Mouse (Mus musculus): Measurements from ENCODE around the gene Iqcb1. TPM values are rescaled to one million over a fixed set of nuclear protein-coding genes. Genes with fewer than 3 reads are reported as not detected.
A peak's percentile ranks its signal among the peaks of the same experiment; 100 is the strongest.

The Iqcb1 gene
- polyA plus RNA-seq, 1 experiment from 2014 or later = 38.7 TPM

DNA sequence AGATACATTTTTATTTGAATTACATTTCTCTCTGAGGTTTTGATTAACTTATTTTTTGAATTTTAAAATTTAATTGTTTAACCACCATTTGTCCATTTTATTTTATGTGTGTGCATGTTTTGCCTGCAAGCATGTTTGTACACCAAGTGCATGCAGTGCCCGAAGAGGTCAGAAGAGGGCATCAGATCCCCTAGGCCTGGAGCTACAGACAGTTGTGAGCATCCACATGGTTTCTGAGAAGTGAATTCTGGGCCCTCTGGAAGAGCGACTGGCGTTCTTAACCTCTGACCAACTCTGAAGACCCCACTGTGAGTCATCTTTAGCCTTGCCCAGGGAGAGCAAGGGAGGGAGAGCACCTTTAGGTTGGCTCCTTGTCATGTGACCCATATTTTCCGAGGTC lies 56.7 kb downstream of the Iqcb1 start:
- Histone ChIP-seq H3K4me2 (replicated peaks; ENCODE audit: low read depth, low read length) (no peak overlapping the region), H3K27me3 (ENCODE audit: control insufficient read depth, insufficient read depth, low read length) (no peaks in the 10 kb centered on the region), H3K27ac (ENCODE audit: low read length) (no peak overlapping the region), H3K9me3 (ENCODE audit: control insufficient read depth, low read depth, low read length) (no peaks in the 10 kb centered on the region), H3K36me3 (ENCODE audit: control insufficient read depth, insufficient read depth, low read length) (peaks cover 25% of the 10 kb centered on the region), H3K4me1 (ENCODE audit: control insufficient read depth, insufficient read depth, low read length) (no peaks in the 10 kb centered on the region), H3K9ac (replicated peaks; ENCODE audit: low read depth, low read length) (no peak overlapping the region), H3K4me3 (ENCODE audit: low read depth, low read length) (no peak overlapping the region)
- WGBS = 85% methylated on average over 4 of the region's 4 CpGs
- ATAC-seq (ENCODE audit: insufficient number of reproducible peaks, insufficient read depth, low FRiP score, low read depth) = no peak

DNA sequence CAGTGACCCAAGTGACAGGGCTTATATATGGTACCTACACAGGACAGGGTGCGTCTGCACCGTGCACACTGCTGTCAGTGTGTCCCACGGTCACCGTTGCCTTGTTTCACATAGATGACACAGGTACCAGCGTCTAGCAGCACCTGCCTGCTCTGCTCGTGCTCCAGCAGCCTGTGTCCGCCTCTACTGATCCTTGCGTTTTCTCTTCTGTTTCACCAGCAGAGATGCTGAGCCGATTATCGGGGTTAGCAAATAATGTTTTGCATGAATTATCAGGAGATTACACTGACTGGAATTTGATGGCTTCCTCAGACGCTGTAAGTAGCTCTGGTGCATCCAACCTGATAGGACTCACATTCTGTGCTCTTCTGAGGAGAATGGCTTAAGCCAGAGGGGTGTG lies 57.7 kb downstream of the Iqcb1 start:
- peaks cover 32% of the 10 kb centered on the region for H3K36me3 ChIP-seq (ENCODE audit: control insufficient read depth, insufficient read depth, low read length)
- no peak overlapping the region for H3K27ac ChIP-seq (ENCODE audit: low read length)
- no peak for ATAC-seq (ENCODE audit: insufficient number of reproducible peaks, insufficient read depth, low FRiP score, low read depth)
- H3K9me3 ChIP-seq (ENCODE audit: control insufficient read depth, low read depth, low read length) = no peaks in the 10 kb centered on the region
- H3K4me2 ChIP-seq (replicated peaks; ENCODE audit: low read depth, low read length) = no peak overlapping the region
- WGBS = 96% methylated on average over 11 of the region's 11 CpGs
- no peak overlapping the region for H3K9ac ChIP-seq (replicated peaks; ENCODE audit: low read depth, low read length)
- H3K4me1 ChIP-seq (ENCODE audit: control insufficient read depth, insufficient read depth, low read length) = no peaks in the 10 kb centered on the region
- no peaks in the 10 kb centered on the region for H3K27me3 ChIP-seq (ENCODE audit: control insufficient read depth, insufficient read depth, low read length)
- H3K4me3 ChIP-seq (ENCODE audit: low read depth, low read length) = no peak overlapping the region

DNA sequence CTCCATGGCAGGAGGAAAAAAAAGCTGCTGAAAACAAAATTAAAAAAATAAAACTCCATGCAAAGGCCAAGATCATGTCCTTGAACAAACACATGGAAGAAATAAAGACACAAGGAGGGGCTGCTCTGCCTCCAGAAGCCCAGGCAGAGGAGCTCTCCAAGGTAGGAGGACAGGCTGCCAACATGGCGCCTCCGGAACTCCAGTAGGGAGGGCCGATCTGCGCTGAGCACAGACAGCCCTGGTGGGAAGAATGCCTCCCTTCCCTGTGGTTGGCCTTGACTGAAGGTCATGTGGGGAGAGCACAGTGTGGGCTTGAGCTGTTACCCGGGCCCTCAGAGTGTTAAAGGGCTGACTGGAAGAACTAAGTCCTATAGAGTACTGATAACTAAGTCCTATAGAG lies 59.4 kb downstream of the Iqcb1 start:
- ATAC-seq (ENCODE audit: insufficient number of reproducible peaks, insufficient read depth, low FRiP score, low read depth) = no peak
- Histone ChIP-seq H3K36me3 (ENCODE audit: control insufficient read depth, insufficient read depth, low read length) (peaks cover 46% of the 10 kb centered on the region), H3K4me1 (ENCODE audit: control insufficient read depth, insufficient read depth, low read length) (no peaks in the 10 kb centered on the region), H3K9me3 (ENCODE audit: control insufficient read depth, low read depth, low read length) (no peaks in the 10 kb centered on the region), H3K4me3 (ENCODE audit: low read depth, low read length) (no peak overlapping the region), H3K27me3 (ENCODE audit: control insufficient read depth, insufficient read depth, low read length) (no peaks in the 10 kb centered on the region), H3K27ac (ENCODE audit: low read length) (no peak overlapping the region), H3K4me2 (replicated peaks; ENCODE audit: low read depth, low read length) (no peak overlapping the region), H3K9ac (replicated peaks; ENCODE audit: low read depth, low read length) (no peak overlapping the region)
- WGBS = 79% methylated on average over 5 of the region's 5 CpGs

- Histone ChIP-seq H3K4me2 (replicated peaks; ENCODE audit: low read depth, low read length) (no peak overlapping the region), H3K36me3 (ENCODE audit: control insufficient read depth, insufficient read depth, low read length) (peaks cover 61% of the 10 kb centered on the region), H3K4me3 (ENCODE audit: low read depth, low read length) (no peak overlapping the region), H3K9ac (replicated peaks; ENCODE audit: low read depth, low read length) (no peak overlapping the region), H3K4me1 (ENCODE audit: control insufficient read depth, insufficient read depth, low read length) (no peaks in the 10 kb centered on the region), H3K27me3 (ENCODE audit: control insufficient read depth, insufficient read depth, low read length) (no peaks in the 10 kb centered on the region), H3K9me3 (ENCODE audit: control insufficient read depth, low read depth, low read length) (no peaks in the 10 kb centered on the region), H3K27ac (ENCODE audit: low read length) (no peak overlapping the region)
- WGBS = 89% methylated on average over 3 of the region's 3 CpGs
- peak; percentile 90; the same call in 1 of the 2 replicates for ATAC-seq (ENCODE audit: insufficient number of reproducible peaks, insufficient read depth, low FRiP score, low read depth)
These were observed 62.4 kb downstream of the Iqcb1 start for GRCm38 (mm10) chr16:36890559-36890958.

- 88% methylated on average over 4 of the region's 4 CpGs for WGBS
- Histone ChIP-seq H3K4me2 (replicated peaks; ENCODE audit: low read depth, low read length) (no peak overlapping the region), H3K36me3 (ENCODE audit: control insufficient read depth, insufficient read depth, low read length) (peaks cover 63% of the 10 kb centered on the region), H3K9me3 (ENCODE audit: control insufficient read depth, low read depth, low read length) (no peaks in the 10 kb centered on the region), H3K4me3 (ENCODE audit: low read depth, low read length) (no peak overlapping the region), H3K9ac (replicated peaks; ENCODE audit: low read depth, low read length) (no peak overlapping the region), H3K4me1 (ENCODE audit: control insufficient read depth, insufficient read depth, low read length) (no peaks in the 10 kb centered on the region), H3K27me3 (ENCODE audit: control insufficient read depth, insufficient read depth, low read length) (no peaks in the 10 kb centered on the region), H3K27ac (ENCODE audit: low read length) (no peak overlapping the region)
- no peak for ATAC-seq (ENCODE audit: insufficient number of reproducible peaks, insufficient read depth, low FRiP score, low read depth)
These were observed 63.2 kb downstream of the Iqcb1 start for GRCm38 (mm10) chr16:36891415-36891814.

DNA sequence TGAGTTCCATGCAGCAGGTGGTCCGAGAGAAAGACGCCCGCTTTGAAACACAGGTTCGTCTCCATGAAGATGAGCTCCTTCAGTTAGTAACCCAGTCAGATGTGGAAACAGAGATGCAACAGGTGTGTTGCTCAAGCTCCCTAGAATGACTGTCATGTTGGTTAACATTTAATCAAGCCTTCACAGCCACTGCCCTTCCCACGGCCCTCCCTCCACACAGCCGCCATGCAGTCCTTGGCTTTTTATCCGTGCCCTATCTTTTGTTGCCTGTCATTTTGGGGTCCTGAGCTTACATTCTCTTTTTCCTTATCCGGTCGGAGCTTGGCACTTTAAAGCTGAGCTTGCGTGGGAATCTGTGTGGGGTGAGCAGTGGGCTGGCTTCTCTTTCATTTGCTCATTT lies 65.1 kb downstream of the Iqcb1 start:
- Histone ChIP-seq H3K9me3 (ENCODE audit: control insufficient read depth, low read depth, low read length) (no peaks in the 10 kb centered on the region), H3K4me2 (replicated peaks; ENCODE audit: low read depth, low read length) (no peak overlapping the region), H3K36me3 (ENCODE audit: control insufficient read depth, insufficient read depth, low read length) (peaks cover 63% of the 10 kb centered on the region), H3K27ac (ENCODE audit: low read length) (no peak overlapping the region), H3K27me3 (ENCODE audit: control insufficient read depth, insufficient read depth, low read length) (no peaks in the 10 kb centered on the region), H3K9ac (replicated peaks; ENCODE audit: low read depth, low read length) (no peak overlapping the region), H3K4me1 (ENCODE audit: control insufficient read depth, insufficient read depth, low read length) (no peaks in the 10 kb centered on the region), H3K4me3 (ENCODE audit: low read depth, low read length) (no peak overlapping the region)
- 88% methylated on average over 10 of the region's 10 CpGs for WGBS
- ATAC-seq (ENCODE audit: insufficient number of reproducible peaks, insufficient read depth, low FRiP score, low read depth) = no peak

DNA sequence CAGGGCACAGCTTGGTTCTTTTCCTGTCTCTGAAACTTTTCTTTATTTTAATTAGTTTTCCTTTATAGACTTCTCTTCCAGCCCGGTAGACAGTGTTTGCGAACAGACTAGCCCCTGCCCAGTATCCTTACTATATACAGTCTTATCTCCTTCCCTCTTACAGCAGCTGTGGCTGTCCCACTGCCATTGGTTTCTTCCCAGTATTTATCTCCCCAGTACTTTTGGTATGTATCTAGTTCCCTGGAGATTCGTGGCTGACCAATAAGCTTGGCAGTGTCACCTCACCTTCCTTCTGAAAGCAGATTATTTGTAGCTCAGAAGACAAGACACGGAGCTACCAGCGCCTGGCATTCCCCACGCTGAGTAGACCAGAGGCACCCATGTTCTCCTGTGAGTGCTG lies 68.5 kb downstream of the Iqcb1 start:
- Histone ChIP-seq H3K36me3 (ENCODE audit: control insufficient read depth, insufficient read depth, low read length) (peaks cover 53% of the 10 kb centered on the region), H3K27me3 (ENCODE audit: control insufficient read depth, insufficient read depth, low read length) (no peaks in the 10 kb centered on the region), H3K9me3 (ENCODE audit: control insufficient read depth, low read depth, low read length) (no peaks in the 10 kb centered on the region), H3K9ac (replicated peaks; ENCODE audit: low read depth, low read length) (no peak overlapping the region), H3K4me3 (ENCODE audit: low read depth, low read length) (no peak overlapping the region), H3K4me1 (ENCODE audit: control insufficient read depth, insufficient read depth, low read length) (no peaks in the 10 kb centered on the region), H3K27ac (ENCODE audit: low read length) (no peak overlapping the region), H3K4me2 (replicated peaks; ENCODE audit: low read depth, low read length) (no peak overlapping the region)
- no peak for ATAC-seq (ENCODE audit: insufficient number of reproducible peaks, insufficient read depth, low FRiP score, low read depth)
- WGBS = 89% methylated on average over 6 of the region's 6 CpGs

GRCm38 (mm10) chr16:36903156-36903555 lies 75.0 kb downstream of the Iqcb1 start:
- 91% methylated on average over 5 of the region's 5 CpGs for WGBS
- Histone ChIP-seq H3K4me2 (replicated peaks; ENCODE audit: low read depth, low read length) (no peak overlapping the region), H3K9me3 (ENCODE audit: control insufficient read depth, low read depth, low read length) (no peaks in the 10 kb centered on the region), H3K4me3 (ENCODE audit: low read depth, low read length) (no peak overlapping the region), H3K36me3 (ENCODE audit: control insufficient read depth, insufficient read depth, low read length) (peaks cover 38% of the 10 kb centered on the region), H3K27ac (ENCODE audit: low read length) (no peak overlapping the region), H3K27me3 (ENCODE audit: control insufficient read depth, insufficient read depth, low read length) (no peaks in the 10 kb centered on the region), H3K9ac (replicated peaks; ENCODE audit: low read depth, low read length) (no peak overlapping the region), H3K4me1 (ENCODE audit: control insufficient read depth, insufficient read depth, low read length) (no peaks in the 10 kb centered on the region)
- no peak for ATAC-seq (ENCODE audit: insufficient number of reproducible peaks, insufficient read depth, low FRiP score, low read depth)

- Histone ChIP-seq H3K4me3 (ENCODE audit: low read depth, low read length) (no peak overlapping the region), H3K4me2 (replicated peaks; ENCODE audit: low read depth, low read length) (no peak overlapping the region), H3K9me3 (ENCODE audit: control insufficient read depth, low read depth, low read length) (no peaks in the 10 kb centered on the region), H3K27me3 (ENCODE audit: control insufficient read depth, insufficient read depth, low read length) (no peaks in the 10 kb centered on the region), H3K4me1 (ENCODE audit: control insufficient read depth, insufficient read depth, low read length) (no peaks in the 10 kb centered on the region), H3K27ac (ENCODE audit: low read length) (peak overlapping the region; percentile 39; the same call in 1 of the 2 replicates), H3K36me3 (ENCODE audit: control insufficient read depth, insufficient read depth, low read length) (peaks cover 37% of the 10 kb centered on the region), H3K9ac (replicated peaks; ENCODE audit: low read depth, low read length) (no peak overlapping the region)
- 84% methylated on average over 10 of the region's 10 CpGs for WGBS
- no peak for ATAC-seq (ENCODE audit: insufficient number of reproducible peaks, insufficient read depth, low FRiP score, low read depth)
These were observed 83.7 kb downstream of the Iqcb1 start for GRCm38 (mm10) chr16:36911909-36912308.
